In genomic region chr1:41652646-41653427, GRCm38 (mm10) we compare ENCODE assay signal across 9 mouse cellular contexts.
DNase-seq lines count a peak whose midpoint lies in the region; ATAC-seq and TF ChIP-seq lines count a peak whose summit lies in the region.
"Had no signal": no experiment of that assay in that cellular context is flagged by ENCODE, and none has a peak within 500 bp of the region (broad histone marks: within the 10 kb centered on the region; RNA-seq: fewer than 3 reads in every experiment).

No protein-coding gene starts in this region.

- in situ Hi-C loops in Patski (cut with MboI; ENCODE audit: low pct_unique_long_range_greater_than_20kb) = no loop called here

- peak; percentile 92 for ATAC-seq in Patski
- peak; percentile 87 for ATAC-seq in forebrain, embryonic 16.5 days
- ATAC-seq in midbrain, embryonic 12.5 days (ENCODE audit: low FRiP score, low read depth) = peak; percentile 68; the same call in 1 of the 2 replicates
- ATAC-seq in stomach, embryonic 16.5 days (ENCODE audit: insufficient read depth, low FRiP score) = no peak
- ATAC-seq in activated CD4-positive, CD25-positive, alpha-beta regulatory T cell, adult 4 months = no peak

- POLR2A ChIA-PET in Patski (lab: Charles Lee) = no interaction called here

- no peak overlapping the region for H3K9ac ChIP-seq in forebrain, embryonic 16.5 days (replicated peaks; ENCODE audit: low read depth, low read length)
- no peak overlapping the region for H3K9ac ChIP-seq in midbrain, embryonic 12.5 days (replicated peaks)
- no peak overlapping the region for H3K9ac ChIP-seq in stomach, embryonic 16.5 days (ENCODE audit: low read length)

- no peaks in the 10 kb centered on the region for H3K9me3 ChIP-seq in forebrain, embryonic 16.5 days (ENCODE audit: control insufficient read depth, low read length)
- no peaks in the 10 kb centered on the region for H3K9me3 ChIP-seq in midbrain, embryonic 12.5 days
- H3K9me3 ChIP-seq in stomach, embryonic 16.5 days (replicated peaks; ENCODE audit: control insufficient read depth, low read length) = no peaks in the 10 kb centered on the region

- peaks cover 8% of the 10 kb centered on the region for H3K27me3 ChIP-seq in Patski
- H3K27me3 ChIP-seq in forebrain, embryonic 16.5 days (replicated peaks; ENCODE audit: control insufficient read depth, insufficient read depth, low read length) = no peaks in the 10 kb centered on the region
- H3K27me3 ChIP-seq in midbrain, embryonic 12.5 days = no peaks in the 10 kb centered on the region
- H3K27me3 ChIP-seq in stomach, embryonic 16.5 days (ENCODE audit: control insufficient read depth, insufficient read depth, low read length) = no peaks in the 10 kb centered on the region

- 12% methylated on average over 8 of the region's 8 CpGs for WGBS in forebrain, embryonic 16.5 days
- WGBS in midbrain, embryonic 12.5 days = 51% methylated on average over 8 of the region's 8 CpGs
- 45% methylated on average over 8 of the region's 8 CpGs for WGBS in stomach, embryonic 16.5 days

- DNase-seq in Patski (ENCODE audit: low read depth, low spot score) = peak; percentile 71
- DNase-seq in cerebellum, adult 11-12 months = peak; percentile 15
- peak; percentile 70 to 82 for DNase-seq in heart, postnatal 14 days
- DNase-seq in layer of hippocampus, postnatal 25 days (ENCODE audit: extremely low spot score in 1 of 2, low spot score in 1 of 2) = peak; percentile 30 to 63

- CTCF ChIA-PET in Patski (lab: Charles Lee) = no interaction called here

- peak overlapping the region; percentile 43 for H3K4me2 ChIP-seq in forebrain, embryonic 16.5 days (ENCODE audit: low read length)
- no peak overlapping the region for H3K4me2 ChIP-seq in midbrain, embryonic 12.5 days (replicated peaks)
- H3K4me2 ChIP-seq in stomach, embryonic 16.5 days (ENCODE audit: low read depth, low read length) = 0 out of 2 replicates have a peak overlapping the region, but pooled peaks have one; percentile 5

- TF ChIP-seq CTCF in Patski (IDR thresholded peaks at IDR 0.05) = no peak

- peak overlapping the region; percentile 10; the same call in 1 of the 2 replicates for H3K4me3 ChIP-seq in forebrain, embryonic 16.5 days (replicated peaks; ENCODE audit: low read length)
- H3K4me3 ChIP-seq in midbrain, embryonic 12.5 days = no peak overlapping the region
- H3K4me3 ChIP-seq in stomach, embryonic 16.5 days (replicated peaks; ENCODE audit: low read length) = no peak overlapping the region

- peaks cover 16% of the 10 kb centered on the region for H3K4me1 ChIP-seq in forebrain, embryonic 16.5 days (replicated peaks; ENCODE audit: control insufficient read depth, insufficient read depth, low read length)
- H3K4me1 ChIP-seq in midbrain, embryonic 12.5 days = peaks cover 15% of the 10 kb centered on the region
- H3K4me1 ChIP-seq in stomach, embryonic 16.5 days (ENCODE audit: control insufficient read depth, insufficient read depth, low read length) = no peaks in the 10 kb centered on the region

- peak overlapping the region; percentile 65 for H3K27ac ChIP-seq in forebrain, embryonic 16.5 days (ENCODE audit: low read length)
- H3K27ac ChIP-seq in midbrain, embryonic 12.5 days (replicated peaks) = 0 out of 2 replicates have a peak overlapping the region, but pooled peaks have one; percentile 15
- H3K27ac ChIP-seq in stomach, embryonic 16.5 days (ENCODE audit: low read length) = no peak overlapping the region
- H3K27ac ChIP-seq: macrophage had no signal

- intact Hi-C loops in heart, postnatal 14 days (cut with DNase I) = loop anchor here (10.0 kb wide), 1 partner anchor 98 kb away; no protein-coding TSS in a partner anchor

- no peaks in the 10 kb centered on the region for H3K36me3 ChIP-seq in forebrain, embryonic 16.5 days (ENCODE audit: control insufficient read depth, insufficient read depth)
- no peaks in the 10 kb centered on the region for H3K36me3 ChIP-seq in midbrain, embryonic 12.5 days
- H3K36me3 ChIP-seq in stomach, embryonic 16.5 days (ENCODE audit: control insufficient read depth, insufficient read depth, low read length) = no peaks in the 10 kb centered on the region

Comparison
In these comparisons a context has a peak if more than half of its experiments do, and no peak if none do; other contexts are left out.
1. ATAC-seq: peak in Patski (single experiment), forebrain, embryonic 16.5 days (single experiment) and midbrain, embryonic 12.5 days (single experiment); none in stomach, embryonic 16.5 days (single experiment) and activated CD4-positive, CD25-positive, alpha-beta regulatory T cell, adult 4 months (single experiment).
2. DNase-seq: peak in every context shown above with its lines; median percentile 76 in heart, postnatal 14 days; 71 in Patski; 46 in layer of hippocampus, postnatal 25 days; 15 in cerebellum, adult 11-12 months.